Mouse (Mus musculus) megakaryocyte, embryonic 14.5 days (primary cell): ENCODE data around the gene B3galt6.

ENCODE experiments used
- FLI1 ChIP-seq: IDR thresholded peaks from 2 replicates; pipeline ENCODE4 v1.6.1; 2012; ENCODE audit warnings: low read length, inconsistent platforms, mixed read lengths
- GATA1 ChIP-seq: IDR thresholded peaks from 3 replicates; pipeline ENCODE4 v1.6.1; 2012; ENCODE audit warnings: mixed read lengths, low read length, inconsistent platforms, borderline replicate concordance

DNA sequence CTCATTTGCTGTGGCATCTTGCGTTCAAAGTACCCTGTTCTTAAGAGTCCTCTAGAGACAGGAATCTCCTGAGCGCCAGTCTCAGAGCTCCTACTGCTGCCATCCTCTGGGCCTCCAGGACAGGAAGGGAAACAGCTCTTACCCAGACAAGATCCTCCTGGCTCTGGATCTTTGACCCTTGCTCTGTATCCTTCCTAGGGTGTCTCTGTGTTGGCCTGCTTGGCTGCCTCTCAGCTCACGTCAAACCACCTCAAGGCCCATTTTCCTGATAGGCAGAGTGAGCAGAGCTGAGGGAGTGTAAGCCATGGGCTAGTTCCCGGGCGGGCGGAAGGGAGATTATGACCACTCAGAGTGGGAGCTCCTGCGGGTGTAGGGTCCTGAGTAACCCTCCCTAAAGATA is 29.3 kb downstream of the B3galt6 start:
- TF ChIP-seq GATA1 (no peak), FLI1 (no peak)
